Mouse (Mus musculus): ENCODE results near the gene Ell2. TPM values are rescaled to one million over a fixed set of nuclear protein-coding genes. Genes with fewer than 3 reads are reported as not detected.

Ell2 gene
- polyA plus RNA-seq, 1 experiment = 5.1 TPM

GRCm38 (mm10) chr13:75765742-75766141 is 59.2 kb downstream of the Ell2 start:
- Histone ChIP-seq H3K4me3 (no peak overlapping the region), H3K79me2 (ENCODE audit: control insufficient read depth, insufficient read depth) (no peaks in the 10 kb centered on the region), H3K36me3 (ENCODE audit: control insufficient read depth, insufficient read depth) (peaks cover 15% of the 10 kb centered on the region), H3ac (ENCODE audit: control insufficient read depth, insufficient read length) (no peak overlapping the region), H3K27me3 (ENCODE audit: control insufficient read depth, insufficient read depth, insufficient read length) (no peaks in the 10 kb centered on the region), H3K4me2 (ENCODE audit: low read depth) (no peak overlapping the region)
- TF ChIP-seq POLR2AphosphoS2 (IDR thresholded peaks at IDR 0.05; ENCODE audit: insufficient read length, low read depth) (no peak), MAX (IDR thresholded peaks at IDR 0.05; ENCODE audit: low read depth) (no peak), SRF (IDR thresholded peaks at IDR 0.05; ENCODE audit: control insufficient read depth, insufficient read length, low read depth) (no peak), MYOD1 (IDR thresholded peaks at IDR 0.05; ENCODE audit: control insufficient read depth in 1 of 3, insufficient read length in 2 of 3, low read depth in 2 of 3) (no peak), TCF3 (IDR thresholded peaks at IDR 0.05; ENCODE audit: insufficient read length, low read depth) (no peak)

GRCm38 (mm10) chr13:75766238-75766637 is 59.7 kb downstream of the Ell2 start:
- Histone ChIP-seq H3ac (ENCODE audit: control insufficient read depth, insufficient read length) (no peak overlapping the region), H3K4me2 (ENCODE audit: low read depth) (no peak overlapping the region), H3K4me3 (no peak overlapping the region), H3K79me2 (ENCODE audit: control insufficient read depth, insufficient read depth) (no peaks in the 10 kb centered on the region), H3K27me3 (ENCODE audit: control insufficient read depth, insufficient read depth, insufficient read length) (no peaks in the 10 kb centered on the region), H3K36me3 (ENCODE audit: control insufficient read depth, insufficient read depth) (peaks cover 15% of the 10 kb centered on the region)
- no peak for TF ChIP-seq TCF3 (IDR thresholded peaks at IDR 0.05; ENCODE audit: insufficient read length, low read depth)
- TF ChIP-seq MAX (IDR thresholded peaks at IDR 0.05; ENCODE audit: low read depth) = no peak
- TF ChIP-seq POLR2A (IDR thresholded peaks at IDR 0.05; ENCODE audit: insufficient read length, low read depth) = no peak
- TF ChIP-seq SRF (IDR thresholded peaks at IDR 0.05; ENCODE audit: control insufficient read depth, insufficient read length, low read depth) = no peak
- no peak for TF ChIP-seq E2F4 (IDR thresholded peaks at IDR 0.05; ENCODE audit: insufficient read depth)
- TF ChIP-seq POLR2AphosphoS2 (IDR thresholded peaks at IDR 0.05; ENCODE audit: insufficient read length, low read depth) = no peak
- TF ChIP-seq USF1 (IDR thresholded peaks at IDR 0.05; ENCODE audit: low read depth) = no peak
- TF ChIP-seq TCF12 (IDR thresholded peaks at IDR 0.05; ENCODE audit: insufficient read depth, poor library complexity, severe bottlenecking) = no peak
- TF ChIP-seq MYOG (IDR thresholded peaks at IDR 0.05; ENCODE audit: control insufficient read depth in 1 of 3, insufficient read depth in 1 of 3, insufficient read length in 2 of 3, low read depth in 2 of 3) = no peak
- TF ChIP-seq CEBPB (IDR thresholded peaks at IDR 0.05; ENCODE audit: insufficient read depth, poor library complexity, severe bottlenecking) = no peak
- TF ChIP-seq MYOD1 (IDR thresholded peaks at IDR 0.05; ENCODE audit: control insufficient read depth in 1 of 3, insufficient read length in 2 of 3, low read depth in 2 of 3) = no peak
- no peak for TF ChIP-seq REST (IDR thresholded peaks at IDR 0.05; ENCODE audit: insufficient read depth, insufficient read length)

GRCm38 (mm10) chr13:75766967-75767366 is 60.4 kb downstream of the Ell2 start:
- Histone ChIP-seq H3K79me2 (ENCODE audit: control insufficient read depth, insufficient read depth) (no peaks in the 10 kb centered on the region), H3K27me3 (ENCODE audit: control insufficient read depth, insufficient read depth, insufficient read length) (no peaks in the 10 kb centered on the region), H3K36me3 (ENCODE audit: control insufficient read depth, insufficient read depth) (peaks cover 15% of the 10 kb centered on the region), H3ac (ENCODE audit: control insufficient read depth, insufficient read length) (no peak overlapping the region), H3K4me2 (ENCODE audit: low read depth) (no peak overlapping the region), H3K4me3 (no peak overlapping the region)
- TF ChIP-seq TCF12 (IDR thresholded peaks at IDR 0.05; ENCODE audit: insufficient read depth, poor library complexity, severe bottlenecking) = no peak
- TF ChIP-seq MYOD1 (IDR thresholded peaks at IDR 0.05; ENCODE audit: control insufficient read depth in 1 of 3, insufficient read length in 2 of 3, low read depth in 2 of 3) = no peak
- no peak for TF ChIP-seq MYOG (IDR thresholded peaks at IDR 0.05; ENCODE audit: control insufficient read depth in 1 of 3, insufficient read depth in 1 of 3, insufficient read length in 2 of 3, low read depth in 2 of 3)

- no peak overlapping the region for H3K4me2 ChIP-seq (ENCODE audit: low read depth)
- H3K36me3 ChIP-seq (ENCODE audit: control insufficient read depth, insufficient read depth) = peaks cover 23% of the 10 kb centered on the region
- H3K4me3 ChIP-seq = no peak overlapping the region
- H3K27me3 ChIP-seq (ENCODE audit: control insufficient read depth, insufficient read depth, insufficient read length) = no peaks in the 10 kb centered on the region
- TF ChIP-seq E2F4 (IDR thresholded peaks at IDR 0.05; ENCODE audit: insufficient read depth) (no peak), POLR2A (IDR thresholded peaks at IDR 0.05; ENCODE audit: insufficient read length, low read depth) (no peak), SRF (IDR thresholded peaks at IDR 0.05; ENCODE audit: control insufficient read depth, insufficient read length, low read depth) (no peak), REST (IDR thresholded peaks at IDR 0.05; ENCODE audit: insufficient read depth, insufficient read length) (no peak), MYOG (IDR thresholded peaks at IDR 0.05; ENCODE audit: control insufficient read depth in 1 of 3, insufficient read depth in 1 of 3, insufficient read length in 2 of 3, low read depth in 2 of 3) (no peak), TCF3 (IDR thresholded peaks at IDR 0.05; ENCODE audit: insufficient read length, low read depth) (no peak), MYOD1 (IDR thresholded peaks at IDR 0.05; ENCODE audit: control insufficient read depth in 1 of 3, insufficient read length in 2 of 3, low read depth in 2 of 3) (no peak), POLR2AphosphoS2 (IDR thresholded peaks at IDR 0.05; ENCODE audit: insufficient read length, low read depth) (no peak), TCF12 (IDR thresholded peaks at IDR 0.05; ENCODE audit: insufficient read depth, poor library complexity, severe bottlenecking) (no peak)
- no peak overlapping the region for H3ac ChIP-seq (ENCODE audit: control insufficient read depth, insufficient read length)
- H3K79me2 ChIP-seq (ENCODE audit: control insufficient read depth, insufficient read depth) = no peaks in the 10 kb centered on the region
These were observed 64.2 kb downstream of the Ell2 start for GRCm38 (mm10) chr13:75770744-75771143.

- H3ac ChIP-seq (ENCODE audit: control insufficient read depth, insufficient read length) = no peak overlapping the region
- no peaks in the 10 kb centered on the region for H3K27me3 ChIP-seq (ENCODE audit: control insufficient read depth, insufficient read depth, insufficient read length)
- no peak overlapping the region for H3K4me2 ChIP-seq (ENCODE audit: low read depth)
- TF ChIP-seq POLR2AphosphoS2 (IDR thresholded peaks at IDR 0.05; ENCODE audit: insufficient read length, low read depth) (no peak), USF1 (IDR thresholded peaks at IDR 0.05; ENCODE audit: low read depth) (no peak), SRF (IDR thresholded peaks at IDR 0.05; ENCODE audit: control insufficient read depth, insufficient read length, low read depth) (no peak), MAX (IDR thresholded peaks at IDR 0.05; ENCODE audit: low read depth) (no peak), MYOD1 (IDR thresholded peaks at IDR 0.05; ENCODE audit: control insufficient read depth in 1 of 3, insufficient read length in 2 of 3, low read depth in 2 of 3) (no peak), MYOG (IDR thresholded peaks at IDR 0.05; ENCODE audit: control insufficient read depth in 1 of 3, insufficient read depth in 1 of 3, insufficient read length in 2 of 3, low read depth in 2 of 3) (no peak), E2F4 (IDR thresholded peaks at IDR 0.05; ENCODE audit: insufficient read depth) (no peak), CEBPB (IDR thresholded peaks at IDR 0.05; ENCODE audit: insufficient read depth, poor library complexity, severe bottlenecking) (no peak), POLR2A (IDR thresholded peaks at IDR 0.05; ENCODE audit: insufficient read length, low read depth) (no peak), TCF3 (IDR thresholded peaks at IDR 0.05; ENCODE audit: insufficient read length, low read depth) (no peak), TCF12 (IDR thresholded peaks at IDR 0.05; ENCODE audit: insufficient read depth, poor library complexity, severe bottlenecking) (no peak), REST (IDR thresholded peaks at IDR 0.05; ENCODE audit: insufficient read depth, insufficient read length) (no peak)
- no peak overlapping the region for H3K4me3 ChIP-seq
- H3K79me2 ChIP-seq (ENCODE audit: control insufficient read depth, insufficient read depth) = no peaks in the 10 kb centered on the region
- peaks cover 23% of the 10 kb centered on the region for H3K36me3 ChIP-seq (ENCODE audit: control insufficient read depth, insufficient read depth)
These were observed 64.8 kb downstream of the Ell2 start for GRCm38 (mm10) chr13:75771404-75771803.
